Mouse (Mus musculus) intestine, embryonic 15.5 days (tissue): ENCODE results near the gene Foxi1. TPM values are rescaled to one million over a fixed set of nuclear protein-coding genes. Genes with fewer than 3 reads are reported as not detected.

Source experiments
- polyA plus RNA-seq: library from polyadenylated mRNA; unstranded; fragments of >200 nt; fragmentation: Nextera tagmentation; extraction: Ambion mirVana; gene quantifications from 2 replicates; pipeline ENCODE4 v1.2.1, GENCODE M21; 2015

Gene Foxi1
- polyA plus RNA-seq, 1 experiment from 2014 or later = not detected

Other genes with a start within 250 kb of the Foxi1 start
- 1.8 and 2.0 TPM in 2 replicates for gene Kcnmb1, start 245.1 kb downstream of the Foxi1 start, polyA plus RNA-seq
- gene Kcnip1, start 214.9 kb downstream of the Foxi1 start, polyA plus RNA-seq = 8.8 and 10.2 TPM in 2 replicates
- 3.6 and 3.7 TPM in 2 replicates for gene Lcp2, start 161.2 kb downstream of the Foxi1 start, polyA plus RNA-seq
- gene 4930469K13Rik, start 109.5 kb downstream of the Foxi1 start, polyA plus RNA-seq = not detected in 2 replicates
- 0.21 TPM in 2 replicates for gene Fam196b, start 106.7 kb upstream of the Foxi1 start, polyA plus RNA-seq